Mouse (Mus musculus): Measurements from ENCODE around the gene Il4ra. TPM values are rescaled to one million over a fixed set of nuclear protein-coding genes. Genes with fewer than 3 reads are reported as not detected.

Gene Il4ra
- polyA plus RNA-seq, 1 experiment from 2014 or later, result 5.5 TPM

DNA sequence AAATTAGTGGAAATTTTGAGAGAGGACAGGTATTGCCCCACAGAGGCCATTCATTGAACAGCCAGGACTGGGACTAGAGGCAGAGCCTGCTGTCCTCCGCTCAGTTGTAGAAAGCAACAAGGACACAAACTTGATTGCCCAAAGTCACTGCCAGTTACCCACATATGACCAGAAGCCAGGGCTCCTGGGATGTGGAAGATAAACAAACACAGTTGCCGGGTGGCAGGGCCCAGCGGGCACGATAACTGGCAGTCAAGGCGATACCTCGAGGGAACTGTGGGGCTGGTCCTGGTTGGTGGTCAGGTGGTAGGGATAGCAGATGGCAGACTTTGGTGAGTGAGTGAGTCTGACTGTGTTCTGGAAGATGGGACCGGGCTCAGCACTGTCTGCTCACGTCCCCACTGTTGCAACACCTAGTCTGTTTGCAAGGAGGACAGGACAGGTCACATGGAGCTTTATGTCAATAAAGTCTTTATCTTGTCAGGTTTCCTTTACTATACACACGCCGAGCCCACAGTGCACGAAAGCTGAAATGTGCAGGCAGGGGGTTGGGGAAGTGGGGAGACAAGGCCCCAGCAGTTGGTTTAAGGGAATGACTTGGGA is 25.7 kb downstream of the Il4ra start:
- H3K4me2 ChIP-seq, result no peak overlapping the region
- H3K27me3 ChIP-seq, result no peaks in the 10 kb centered on the region
- no peaks in the 10 kb centered on the region for H3K9me3 ChIP-seq
- no peak for ATAC-seq (ENCODE audit: low read depth)
- no peak overlapping the region for H3K9ac ChIP-seq
- 89% methylated on average over 11 of the region's 11 CpGs for WGBS
- H3K4me3 ChIP-seq, result no peak overlapping the region
- H3K36me3 ChIP-seq, result no peaks in the 10 kb centered on the region
- peaks cover 20% of the 10 kb centered on the region for H3K4me1 ChIP-seq (replicated peaks)
- H3K27ac ChIP-seq (replicated peaks), result no peak overlapping the region

DNA sequence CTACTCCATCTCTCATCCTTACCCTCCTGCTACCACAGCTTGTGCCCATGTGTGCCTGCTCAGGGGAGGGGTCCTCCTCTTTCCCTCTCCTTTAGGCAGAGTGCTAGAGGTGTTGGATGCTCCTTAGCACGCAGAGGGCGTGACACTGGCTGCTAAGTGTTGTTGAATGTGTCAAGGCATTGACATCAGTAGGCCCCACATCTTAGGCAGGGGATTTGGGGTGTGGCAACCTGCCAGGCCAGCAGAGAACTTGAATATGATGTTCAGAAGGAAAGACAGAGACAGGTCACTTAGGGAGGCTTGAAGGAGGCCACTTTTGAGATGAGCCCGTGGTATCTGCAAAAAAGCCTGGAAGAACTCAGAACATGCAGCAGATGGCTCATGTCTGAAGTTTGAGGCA is 26.2 kb downstream of the Il4ra start:
- Histone ChIP-seq H3K4me3 (no peak overlapping the region), H3K4me1 (replicated peaks) (peaks cover 20% of the 10 kb centered on the region), H3K36me3 (no peaks in the 10 kb centered on the region), H3K27ac (replicated peaks) (no peak overlapping the region), H3K9ac (no peak overlapping the region), H3K9me3 (no peaks in the 10 kb centered on the region), H3K4me2 (no peak overlapping the region), H3K27me3 (no peaks in the 10 kb centered on the region)
- no peak for ATAC-seq (ENCODE audit: low read depth)
- 84% methylated on average over 3 of the region's 3 CpGs for WGBS

DNA sequence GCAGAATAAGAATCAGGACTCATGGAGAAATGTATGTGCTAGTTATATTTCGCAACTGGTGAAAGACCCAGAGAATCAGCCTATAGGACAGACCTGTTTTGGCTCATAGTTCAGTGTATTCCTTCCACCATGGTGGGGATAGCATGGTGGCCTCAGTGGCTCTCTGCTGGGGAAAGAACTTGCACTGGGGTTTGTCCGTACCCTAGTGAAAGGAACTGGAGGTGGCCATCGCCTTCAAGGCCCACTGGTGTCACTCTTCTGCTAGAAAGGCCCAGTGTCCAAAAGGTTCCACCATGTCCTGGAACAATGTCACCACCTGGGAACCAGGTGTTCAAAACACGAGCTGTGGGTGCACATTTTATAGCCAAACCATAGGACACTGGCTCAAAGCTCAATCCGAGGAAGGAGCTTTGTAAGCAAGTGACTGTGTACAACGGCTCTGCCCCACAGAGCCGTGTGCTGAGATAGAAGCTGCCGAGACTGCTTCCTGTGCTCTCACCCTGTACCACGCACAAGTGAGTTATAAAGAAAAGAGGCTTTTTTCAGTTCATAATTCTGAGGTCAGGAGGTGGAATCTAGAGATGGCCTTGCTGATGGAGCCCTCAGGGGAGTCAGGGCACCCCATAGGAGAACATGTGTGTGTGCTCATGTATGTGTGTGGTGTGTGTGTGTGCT is 27.8 kb downstream of the Il4ra start:
- no peak overlapping the region for H3K4me2 ChIP-seq
- peaks cover 20% of the 10 kb centered on the region for H3K4me1 ChIP-seq (replicated peaks)
- WGBS, result 89% methylated on average over 9 of the region's 9 CpGs
- no peak overlapping the region for H3K27ac ChIP-seq (replicated peaks)
- ATAC-seq (ENCODE audit: low read depth), result no peak
- H3K27me3 ChIP-seq, result no peaks in the 10 kb centered on the region
- H3K4me3 ChIP-seq, result no peak overlapping the region
- no peaks in the 10 kb centered on the region for H3K36me3 ChIP-seq
- H3K9ac ChIP-seq, result no peak overlapping the region
- H3K9me3 ChIP-seq, result no peaks in the 10 kb centered on the region

DNA sequence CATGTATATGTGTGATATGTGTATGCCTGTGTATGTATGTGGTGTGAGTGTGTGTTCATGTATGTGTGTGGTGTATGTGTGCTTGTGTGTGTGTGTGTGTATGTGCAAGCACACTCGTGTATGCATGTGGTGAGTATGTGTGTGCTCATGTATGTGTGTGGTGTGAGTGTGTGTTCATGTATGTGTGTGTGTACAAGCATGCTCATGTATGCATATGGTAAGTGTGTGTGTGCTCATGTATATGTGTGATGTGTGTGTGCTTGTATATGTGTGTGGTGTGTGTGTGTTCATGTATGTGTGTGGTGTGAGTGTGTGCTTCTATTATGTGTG is 28.3 kb downstream of the Il4ra start:
- Histone ChIP-seq H3K4me2 (no peak overlapping the region), H3K4me3 (no peak overlapping the region), H3K36me3 (no peaks in the 10 kb centered on the region), H3K27ac (replicated peaks) (no peak overlapping the region), H3K27me3 (no peaks in the 10 kb centered on the region), H3K9me3 (no peaks in the 10 kb centered on the region), H3K9ac (no peak overlapping the region), H3K4me1 (replicated peaks) (peaks cover 20% of the 10 kb centered on the region)
- WGBS, result 76% methylated on average over 1 of the region's 1 CpGs
- ATAC-seq (ENCODE audit: low read depth), result no peak

DNA sequence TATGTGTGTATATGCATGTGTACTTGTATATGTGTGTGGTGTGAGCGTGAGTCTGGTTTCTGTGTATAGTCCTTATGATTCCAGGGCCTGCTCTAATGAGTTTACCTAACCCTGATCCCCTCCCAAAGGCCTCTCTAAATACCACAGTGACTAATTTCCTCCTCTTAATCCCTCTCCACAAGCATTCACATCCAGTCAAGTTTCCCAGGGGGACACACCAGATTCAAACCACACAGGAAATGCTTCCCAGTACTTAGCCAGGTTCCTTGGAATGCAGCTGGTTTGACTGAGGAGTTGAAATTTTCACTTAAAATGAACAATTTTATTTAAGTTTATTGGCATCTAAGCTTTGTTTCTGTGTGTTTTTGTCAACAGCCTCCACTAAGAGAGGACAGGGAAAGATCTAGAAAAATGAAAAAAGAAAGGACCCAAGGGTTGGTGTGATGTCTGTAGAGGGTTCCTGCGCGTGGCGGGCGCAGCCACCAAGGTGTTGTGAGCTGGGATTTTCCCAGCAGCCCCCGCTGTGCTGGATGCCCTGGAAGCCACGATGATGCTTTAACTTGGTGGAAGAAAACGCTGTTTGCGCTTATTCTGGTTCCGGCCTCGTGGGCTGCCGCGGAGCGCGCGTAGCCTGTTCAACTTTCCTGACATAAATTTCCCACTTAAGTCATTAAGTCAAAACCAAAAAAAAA is 28.9 kb downstream of the Il4ra start:
- Histone ChIP-seq H3K9me3 (no peaks in the 10 kb centered on the region), H3K36me3 (no peaks in the 10 kb centered on the region), H3K4me1 (replicated peaks) (peaks cover 20% of the 10 kb centered on the region), H3K27me3 (no peaks in the 10 kb centered on the region), H3K9ac (peak overlapping the region; percentile 65), H3K4me2 (peak overlapping the region; percentile 91), H3K4me3 (peak overlapping the region; percentile 46), H3K27ac (replicated peaks) (no peak overlapping the region)
- ATAC-seq (ENCODE audit: low read depth), result no peak
- 9% methylated on average over 16 of the region's 16 CpGs for WGBS

DNA sequence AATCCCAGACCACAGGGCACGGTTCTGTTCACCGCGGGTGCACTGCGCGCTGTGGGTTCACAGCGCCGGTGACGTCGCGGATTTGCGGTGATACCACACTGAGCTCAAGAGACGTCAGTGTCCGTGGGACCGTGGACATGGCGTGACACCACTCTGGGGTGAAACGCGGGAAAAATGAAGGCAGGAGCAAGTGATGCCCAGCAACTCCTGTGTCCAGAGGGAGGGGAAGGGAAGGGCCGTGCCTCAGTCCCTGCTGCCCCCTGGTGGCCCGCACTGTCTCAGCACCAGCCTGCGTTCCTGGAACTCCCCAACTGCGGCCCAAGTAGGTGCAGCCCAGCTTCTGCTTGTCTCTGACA is 29.4 kb downstream of the Il4ra start:
- Histone ChIP-seq H3K4me2 (peak overlapping the region; percentile 91), H3K27me3 (no peaks in the 10 kb centered on the region), H3K9ac (peak overlapping the region; percentile 65), H3K27ac (replicated peaks) (no peak overlapping the region), H3K4me1 (replicated peaks) (peaks cover 20% of the 10 kb centered on the region), H3K4me3 (peak overlapping the region; percentile 46), H3K36me3 (no peaks in the 10 kb centered on the region), H3K9me3 (no peaks in the 10 kb centered on the region)
- WGBS, result 2% methylated on average over 21 of the region's 21 CpGs
- peak; percentile 79 for ATAC-seq (ENCODE audit: low read depth)

DNA sequence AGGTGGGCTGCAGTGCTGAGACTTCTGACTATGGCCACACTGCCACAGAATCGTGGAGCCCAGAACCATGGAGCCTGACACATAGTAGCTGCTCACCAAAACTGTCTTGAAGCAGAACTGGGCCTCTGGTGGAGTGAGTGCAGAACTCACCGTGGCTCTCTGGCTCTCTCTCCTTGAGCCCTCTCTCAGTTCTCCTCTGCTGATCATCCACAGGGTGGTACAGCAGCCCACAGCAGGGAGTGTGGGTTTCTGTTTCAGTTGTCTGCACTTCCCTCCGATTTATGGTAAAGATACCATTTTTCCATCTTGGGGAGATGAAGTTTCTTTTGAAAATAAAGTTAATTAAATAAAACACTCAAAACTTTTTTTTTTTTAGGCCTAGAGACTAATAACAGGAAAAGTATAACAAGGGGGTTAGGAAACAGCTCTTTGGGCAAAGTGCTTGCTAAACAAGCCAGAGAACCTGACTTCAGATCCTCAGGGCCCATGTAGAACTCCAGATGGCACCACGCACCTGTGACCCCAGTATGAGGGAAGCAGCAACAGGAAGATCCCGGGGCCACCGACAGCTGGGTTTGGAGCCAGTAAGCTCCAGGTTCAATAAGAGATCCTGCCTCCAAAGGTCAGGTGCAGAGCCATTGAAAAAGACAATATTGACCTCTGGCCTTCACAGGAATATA is 31.5 kb downstream of the Il4ra start:
- no peak for ATAC-seq (ENCODE audit: low read depth)
- Histone ChIP-seq H3K4me3 (no peak overlapping the region), H3K27ac (replicated peaks) (no peak overlapping the region), H3K9me3 (no peaks in the 10 kb centered on the region), H3K4me1 (replicated peaks) (peaks cover 7% of the 10 kb centered on the region), H3K27me3 (no peaks in the 10 kb centered on the region), H3K4me2 (no peak overlapping the region), H3K9ac (no peak overlapping the region), H3K36me3 (no peaks in the 10 kb centered on the region)
- WGBS, result 79% methylated on average over 6 of the region's 6 CpGs

DNA sequence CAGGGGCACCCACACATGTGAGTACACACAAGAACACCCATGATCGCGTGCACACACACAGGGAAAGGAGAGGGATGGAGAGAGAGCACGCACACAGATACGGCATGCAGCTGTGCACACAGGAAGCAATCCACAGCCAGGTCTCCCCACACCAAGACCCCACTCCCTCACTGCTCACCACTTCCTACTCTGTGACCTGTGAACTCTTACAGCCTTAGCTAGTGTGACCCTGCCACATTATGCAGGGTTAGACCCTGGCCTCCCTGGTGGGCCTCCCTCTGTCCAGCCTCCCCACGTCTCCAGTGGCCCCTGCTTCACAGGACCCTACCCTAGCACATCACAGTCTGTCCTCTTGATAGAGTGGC is 32.1 kb downstream of the Il4ra start:
- Histone ChIP-seq H3K27me3 (no peaks in the 10 kb centered on the region), H3K9ac (no peak overlapping the region), H3K4me2 (no peak overlapping the region), H3K36me3 (no peaks in the 10 kb centered on the region), H3K4me3 (no peak overlapping the region), H3K9me3 (no peaks in the 10 kb centered on the region), H3K4me1 (replicated peaks) (peaks cover 7% of the 10 kb centered on the region), H3K27ac (replicated peaks) (no peak overlapping the region)
- WGBS, result 77% methylated on average over 5 of the region's 5 CpGs
- ATAC-seq (ENCODE audit: low read depth), result no peak

DNA sequence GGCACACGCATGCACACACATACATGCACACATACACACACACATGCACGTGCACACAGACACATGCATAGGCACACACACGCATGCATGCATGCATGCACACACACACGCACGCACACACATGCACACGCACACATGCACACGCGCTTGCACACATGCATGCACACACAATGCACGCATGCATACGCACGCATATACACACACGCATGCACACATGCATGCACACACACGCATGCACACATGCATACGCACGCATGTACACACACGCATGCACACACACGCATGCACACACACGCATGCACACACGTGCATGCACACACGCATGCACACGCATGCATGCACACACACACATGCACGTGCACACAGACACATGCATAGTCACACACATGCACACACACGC is 34.4 kb downstream of the Il4ra start:
- Histone ChIP-seq H3K27ac (replicated peaks) (no peak overlapping the region), H3K9me3 (no peaks in the 10 kb centered on the region), H3K9ac (no peak overlapping the region), H3K4me3 (no peak overlapping the region), H3K36me3 (no peaks in the 10 kb centered on the region), H3K27me3 (no peaks in the 10 kb centered on the region), H3K4me2 (no peak overlapping the region), H3K4me1 (replicated peaks) (no peaks in the 10 kb centered on the region)
- WGBS, result 97% methylated on average over 23 of the region's 23 CpGs
- ATAC-seq (ENCODE audit: low read depth), result no peak

DNA sequence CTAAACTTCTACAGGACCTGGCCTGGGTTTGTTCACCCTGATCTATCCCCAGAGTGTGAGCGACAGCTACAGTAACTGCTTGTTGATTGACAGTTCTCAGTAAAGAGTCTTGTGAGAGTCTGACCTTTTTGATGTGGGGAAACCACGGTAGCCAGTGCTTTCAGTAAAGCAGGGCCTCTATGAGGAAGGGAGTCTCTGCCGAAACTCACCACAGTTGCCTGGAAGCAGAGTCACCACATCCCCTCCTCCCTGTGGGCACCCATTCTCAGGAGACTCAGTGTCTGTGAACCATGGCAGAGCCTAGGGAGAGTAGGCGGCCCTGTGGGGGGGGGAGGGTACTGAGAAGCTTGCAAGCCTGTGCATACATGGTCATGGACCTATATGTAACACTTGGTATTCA is 36.8 kb downstream of the Il4ra start:
- ATAC-seq (ENCODE audit: low read depth), result no peak
- H3K4me3 ChIP-seq, result no peak overlapping the region

DNA sequence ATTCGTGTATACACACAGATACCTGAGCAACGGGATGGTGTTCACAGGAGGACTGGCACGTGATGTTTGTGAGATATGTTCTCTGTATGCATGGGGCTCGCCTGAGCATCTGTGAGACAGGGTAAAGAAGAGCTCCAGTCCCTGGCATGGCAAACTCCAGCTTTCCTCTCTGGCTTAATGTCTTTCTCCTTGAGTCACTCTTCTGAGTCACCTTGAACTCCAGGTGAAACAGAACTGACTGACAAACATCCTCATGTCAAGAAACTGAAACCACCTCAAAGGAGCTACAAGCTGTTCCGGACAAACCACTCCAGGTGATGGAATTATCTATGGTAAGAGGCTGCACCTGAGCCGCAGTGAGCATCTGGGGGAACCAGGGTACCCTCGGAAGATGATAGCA is 38.0 kb downstream of the Il4ra start:
- H3K36me3 ChIP-seq, result no peaks in the 10 kb centered on the region
- H3K4me1 ChIP-seq (replicated peaks), result no peaks in the 10 kb centered on the region
- H3K9me3 ChIP-seq, result no peaks in the 10 kb centered on the region
- no peak overlapping the region for H3K4me3 ChIP-seq
- ATAC-seq (ENCODE audit: low read depth), result no peak
- 88% methylated on average over 7 of the region's 7 CpGs for WGBS
- no peak overlapping the region for H3K27ac ChIP-seq (replicated peaks)
- H3K9ac ChIP-seq, result no peak overlapping the region
- no peak overlapping the region for H3K4me2 ChIP-seq
- H3K27me3 ChIP-seq, result no peaks in the 10 kb centered on the region

More for the DNA sequence above, 36.8 kb downstream of the Il4ra start:
- 85% methylated on average over 4 of the region's 4 CpGs for WGBS
- Histone ChIP-seq H3K36me3 (no peaks in the 10 kb centered on the region), H3K4me1 (replicated peaks) (no peaks in the 10 kb centered on the region), H3K27me3 (no peaks in the 10 kb centered on the region), H3K27ac (replicated peaks) (no peak overlapping the region), H3K9ac (no peak overlapping the region), H3K9me3 (no peaks in the 10 kb centered on the region), H3K4me2 (no peak overlapping the region)

DNA sequence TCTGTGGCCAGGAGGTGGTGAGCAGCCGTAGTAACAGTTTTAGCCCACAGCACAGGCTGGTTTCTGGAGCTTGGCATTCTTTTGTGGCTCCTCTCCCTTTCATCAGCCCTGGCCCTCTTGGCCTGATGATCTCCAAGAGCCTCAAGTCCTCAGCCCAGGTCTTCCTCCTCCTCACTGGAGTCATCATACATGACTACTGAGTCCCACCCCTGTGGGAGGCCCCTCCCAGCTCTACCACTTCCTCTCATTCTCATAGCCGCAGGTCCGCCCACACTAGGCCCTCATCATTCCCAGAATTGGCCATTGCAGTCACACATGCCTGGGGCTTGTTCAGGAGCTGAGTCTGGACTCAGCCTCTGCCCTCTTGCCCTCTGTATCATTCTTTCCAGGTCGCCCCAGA is 41.9 kb downstream of the Il4ra start:
- no peaks in the 10 kb centered on the region for H3K4me1 ChIP-seq (replicated peaks)
- no peak overlapping the region for H3K4me3 ChIP-seq
- WGBS, result 88% methylated on average over 4 of the region's 4 CpGs
- no peaks in the 10 kb centered on the region for H3K27me3 ChIP-seq
- H3K27ac ChIP-seq (replicated peaks), result no peak overlapping the region
- H3K4me2 ChIP-seq, result no peak overlapping the region
- no peaks in the 10 kb centered on the region for H3K9me3 ChIP-seq
- H3K9ac ChIP-seq, result no peak overlapping the region
- ATAC-seq (ENCODE audit: low read depth), result no peak
- no peaks in the 10 kb centered on the region for H3K36me3 ChIP-seq
